Mouse (Mus musculus): ENCODE measurements around the gene Tgoln1. TPM values are rescaled to one million over a fixed set of nuclear protein-coding genes. Genes with fewer than 3 reads are reported as not detected.

The Tgoln1 gene
- polyA plus RNA-seq (2021; fragmentation: Nextera tagmentation), result 20.6 and 31.1 TPM in 2 replicates
- long read RNA-seq, experiment 1, full-length matches to known transcripts, result 191 of 265 reads
- long read RNA-seq, experiment 1, partial matches to known transcripts, result 22 of 265 reads
- long read RNA-seq, experiment 1, other reads (novel, unspliced or antisense), result 52 of 265 reads
- long read RNA-seq, experiment 2, full-length matches to known transcripts, result 21 of 91 reads
- long read RNA-seq, experiment 2, partial matches to known transcripts, result 8 of 91 reads
- long read RNA-seq, experiment 2, other reads (novel, unspliced or antisense), result 62 of 91 reads

GRCm38 (mm10) chr6:72616643-72617288, at the start of gene Tgoln1:
TSS of gene Tgoln1 (minus strand) at chr6:72617000.

DNA sequence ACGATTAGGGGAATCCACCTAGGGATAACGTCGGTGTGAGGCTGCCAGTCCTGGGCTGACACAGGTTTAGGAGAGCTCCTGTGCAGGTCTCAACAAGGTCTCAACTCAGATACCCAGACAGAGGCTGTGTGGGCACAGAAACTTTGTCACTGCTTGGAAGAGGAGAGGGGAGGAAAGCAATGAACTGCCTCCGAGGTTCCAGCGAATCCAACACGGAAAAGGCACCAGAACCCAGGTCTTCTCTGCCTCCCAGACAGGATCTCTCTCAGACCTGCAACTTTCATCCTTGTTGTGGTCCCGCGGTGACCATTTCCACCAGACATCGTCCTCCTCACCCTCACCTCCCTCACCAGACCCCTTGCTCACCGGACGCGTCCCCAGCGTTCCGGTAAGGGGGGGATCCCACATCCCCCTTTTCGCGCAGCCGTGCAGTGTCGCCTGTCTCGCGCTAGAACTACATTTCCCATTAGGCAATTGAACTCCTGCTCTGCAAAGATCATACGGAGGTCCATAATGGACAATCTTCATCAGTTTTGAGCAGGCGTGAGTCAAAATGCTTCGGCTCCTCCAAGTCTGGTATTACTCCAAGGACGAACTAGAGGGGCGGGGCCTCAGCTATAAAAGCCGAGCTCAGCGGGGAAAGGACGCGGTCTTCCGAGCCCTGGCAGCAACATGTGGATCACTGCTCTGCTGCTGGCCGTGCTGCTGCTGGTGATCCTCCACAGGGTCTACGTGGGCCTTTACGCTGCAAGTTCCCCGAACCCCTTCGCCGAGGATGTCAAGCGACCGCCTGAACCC, 18.6 kb downstream of the Tgoln1 start, which contains the start of the genes Elmod3 and Retsat:
Elmod3 (minus strand) TSS at position 458 of the 798 bp plus-strand sequence.
Retsat (plus strand) TSS at position 520 of the 798 bp plus-strand sequence.

Other genes starting within 250 kb of the Tgoln1 start
- 18.9 and 19.9 TPM in 2 replicates for gene Vamp5, start 236.5 kb downstream of the Tgoln1 start, polyA plus RNA-seq (2021; fragmentation: Nextera tagmentation)
- 42.8 and 51.0 TPM in 2 replicates for gene Vamp8, start 226.3 kb downstream of the Tgoln1 start, polyA plus RNA-seq (2021; fragmentation: Nextera tagmentation)
- 6.0 and 6.1 TPM in 2 replicates for gene Ggcx, start 202.7 kb downstream of the Tgoln1 start, polyA plus RNA-seq (2021; fragmentation: Nextera tagmentation)
- gene Mat2a, start 177.4 kb downstream of the Tgoln1 start, polyA plus RNA-seq (2021; fragmentation: Nextera tagmentation), result 106 and 136 TPM in 2 replicates
- 0.49 and 0.53 TPM in 2 replicates for gene Sh2d6, start 95.3 kb downstream of the Tgoln1 start, polyA plus RNA-seq (2021; fragmentation: Nextera tagmentation)
- 4.4 and 5.6 TPM in 2 replicates for gene Capg, start 72.6 kb downstream of the Tgoln1 start, polyA plus RNA-seq (2021; fragmentation: Nextera tagmentation)
- 16.2 and 17.2 TPM in 2 replicates for gene Elmod3, start 18.6 kb downstream of the Tgoln1 start, polyA plus RNA-seq (2021; fragmentation: Nextera tagmentation)
- gene Retsat, start 18.5 kb downstream of the Tgoln1 start, polyA plus RNA-seq (2021; fragmentation: Nextera tagmentation), result 13.3 and 14.4 TPM in 2 replicates
- gene Tcf7l1, start 172.3 kb upstream of the Tgoln1 start, polyA plus RNA-seq (2021; fragmentation: Nextera tagmentation), result 1.1 and 1.3 TPM in 2 replicates

Measured in left cerebral cortex, adult 6 months (tissue).